Mouse (Mus musculus) neutrophil, adult 65 days (primary cell): ENCODE data around the gene Hist2h2ab. TPM values are rescaled to one million over a fixed set of nuclear protein-coding genes. Genes with fewer than 3 reads are reported as not detected.

ENCODE experiments used
- total RNA-seq: library from RNA; stranded (reverse); gene quantifications from 2 replicates; pipeline ENCODE4 v1.2.4, GENCODE M21; 2023

The Hist2h2ab gene
- 11.8 and 12.8 TPM in 2 replicates for total RNA-seq

DNA sequence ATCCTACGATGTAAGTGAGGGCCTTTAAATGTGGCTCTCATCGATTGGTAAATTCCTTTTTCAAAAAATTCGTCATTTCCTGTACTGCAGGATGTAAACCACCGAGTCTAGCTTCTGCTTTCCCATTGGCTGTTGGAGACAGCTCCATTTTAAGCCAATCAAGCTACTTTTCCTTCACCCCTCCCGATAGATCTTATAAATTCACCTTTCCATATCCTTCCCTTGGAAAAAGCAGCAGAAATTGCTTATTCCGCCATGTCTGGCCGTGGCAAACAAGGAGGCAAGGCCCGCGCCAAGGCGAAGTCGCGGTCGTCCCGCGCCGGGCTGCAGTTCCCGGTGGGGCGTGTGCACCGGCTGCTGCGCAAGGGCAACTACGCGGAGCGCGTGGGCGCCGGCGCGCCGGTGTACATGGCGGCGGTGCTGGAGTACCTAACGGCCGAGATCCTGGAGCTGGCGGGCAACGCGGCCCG lies at the start of gene Hist2h2ab, which contains the start of gene Bola1:
Gene Hist2h2ab, plus strand, starts transcription at position 205 of the 470 bp plus-strand sequence.
Gene Bola1, minus strand, starts transcription at position 49 of the 470 bp plus-strand sequence.

DNA sequence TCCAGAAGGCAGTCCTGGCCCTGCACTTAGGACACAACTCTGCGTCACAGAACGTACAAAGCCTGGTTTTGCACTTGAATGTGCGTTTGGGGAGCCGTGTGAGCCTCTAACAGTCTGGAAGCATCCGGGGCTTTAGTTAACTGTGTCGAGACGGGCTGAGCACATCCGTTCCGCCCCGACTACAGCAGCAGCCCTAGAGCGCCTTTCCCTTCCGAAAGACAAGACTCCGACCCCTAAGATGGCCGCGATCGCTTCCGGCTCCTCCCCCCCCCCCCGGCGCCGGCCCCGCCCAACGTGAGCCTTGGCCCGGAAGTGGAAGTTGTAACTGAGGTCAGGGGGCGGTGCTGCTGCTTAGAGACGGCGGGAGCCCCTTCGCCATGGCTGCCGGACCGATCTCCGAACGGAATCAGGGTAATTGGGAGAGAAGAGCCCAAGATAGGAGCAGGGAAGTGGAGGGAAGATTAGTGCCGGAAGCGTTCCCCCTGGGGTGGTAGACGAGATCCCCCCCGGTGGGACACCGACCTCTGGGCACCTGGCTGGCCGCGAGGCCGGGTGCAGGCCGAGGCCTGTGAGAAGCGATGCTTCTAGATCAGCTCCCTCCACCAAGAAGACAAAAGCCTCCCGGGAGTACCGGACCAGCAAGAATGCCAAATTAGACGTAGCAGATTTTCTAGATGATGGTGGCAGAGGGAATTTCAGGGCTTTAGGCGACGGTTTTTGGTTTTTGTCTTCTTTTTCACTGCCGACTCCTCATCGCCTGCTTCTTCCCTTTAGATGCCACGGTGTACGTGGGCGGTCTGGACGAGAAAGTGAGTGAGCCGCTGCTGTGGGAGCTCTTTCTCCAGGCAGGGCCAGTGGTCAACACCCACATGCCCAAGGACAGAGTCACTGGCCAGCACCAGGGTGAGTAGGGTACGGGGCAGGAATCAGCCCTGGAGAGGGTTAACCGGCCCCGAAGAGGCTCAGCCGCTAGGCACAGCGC lies 47.2 kb upstream of the Hist2h2ab start, which contains the start of gene Sf3b4:
Gene Sf3b4, plus strand, starts transcription at position 136 of the 982 bp plus-strand sequence.

DNA sequence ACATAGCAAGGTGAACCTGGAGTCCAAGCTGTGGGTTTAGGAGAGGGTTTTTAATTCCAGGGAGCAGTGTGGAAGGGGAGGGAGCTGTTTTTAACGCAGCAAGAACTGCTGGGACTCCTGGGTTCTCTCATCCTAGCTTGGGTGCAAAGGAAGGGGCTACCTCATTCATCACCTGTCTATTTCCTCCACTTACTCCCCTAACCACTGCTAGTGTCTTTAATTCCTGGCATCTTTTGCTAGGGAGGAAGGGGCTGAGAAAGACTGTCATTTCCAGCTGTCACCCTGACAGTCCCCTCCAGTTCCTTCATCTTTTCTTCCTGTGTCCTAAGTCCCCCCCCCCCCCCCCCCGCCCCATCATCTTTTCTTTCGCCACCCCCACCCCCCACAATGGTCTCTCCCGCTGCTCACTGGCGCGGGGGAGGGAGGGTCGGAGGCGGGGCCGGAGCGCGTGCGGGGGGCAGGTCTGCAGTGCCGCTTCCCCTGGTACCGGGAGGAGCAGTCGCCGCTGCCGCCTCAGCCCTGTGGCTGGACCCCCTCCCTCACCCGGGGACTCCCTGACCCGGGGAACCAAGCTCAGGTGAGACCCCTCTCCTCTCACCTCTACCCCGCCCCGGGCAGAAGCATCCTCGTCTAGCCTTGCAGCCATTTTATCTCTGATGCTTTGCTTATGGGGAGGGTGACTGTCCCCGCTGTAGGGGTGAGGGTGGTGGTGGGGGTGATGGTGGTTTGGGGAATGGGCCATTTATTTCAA lies 38.8 kb upstream of the Hist2h2ab start, which contains the start of gene Sv2a:
Gene Sv2a, plus strand, starts transcription at position 425 of the 751 bp plus-strand sequence.

DNA sequence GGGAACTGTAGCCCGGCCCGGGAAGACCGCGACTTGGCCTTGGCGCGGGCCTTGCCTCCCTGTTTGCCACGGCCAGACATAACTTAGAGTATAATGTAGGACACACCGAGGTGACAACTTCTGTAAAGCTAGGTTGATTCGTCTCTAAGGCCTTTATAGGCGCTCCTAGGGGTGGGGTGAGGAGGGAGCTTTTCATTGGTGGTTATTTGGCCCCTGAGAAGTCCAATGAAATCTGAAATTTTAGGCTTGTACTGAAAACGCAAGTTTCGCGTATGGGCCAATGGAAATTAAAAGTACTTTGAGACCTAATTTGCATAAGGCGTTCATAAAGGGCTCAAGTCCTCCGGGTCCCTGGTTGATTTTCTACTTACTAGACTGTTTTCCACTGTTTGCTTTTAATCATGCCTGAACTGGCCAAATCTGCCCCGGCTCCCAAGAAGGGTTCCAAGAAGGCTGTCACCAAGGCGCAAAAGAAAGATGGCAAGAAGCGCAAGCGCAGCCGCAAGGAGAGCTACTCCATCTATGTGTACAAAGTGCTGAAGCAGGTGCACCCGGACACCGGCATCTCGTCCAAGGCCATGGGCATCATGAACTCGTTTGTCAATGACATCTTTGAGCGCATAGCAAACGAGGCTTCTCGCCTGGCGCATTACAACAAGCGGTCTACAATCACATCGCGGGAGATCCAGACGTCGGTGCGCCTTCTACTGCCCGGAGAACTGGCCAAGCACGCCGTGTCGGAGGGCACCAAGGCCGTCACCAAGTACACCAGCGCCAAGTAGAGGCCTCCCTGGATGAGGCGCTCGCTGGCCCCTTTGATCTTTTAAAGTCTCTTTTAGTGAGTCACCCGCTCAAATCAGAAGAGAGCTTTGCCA lies 1.3 kb downstream of the Hist2h2ab start, which contains the start of the genes Hist2h2ac and Hist2h2be:
Gene Hist2h2ac, minus strand, starts transcription at position 116 of the 875 bp plus-strand sequence.
Gene Hist2h2be, plus strand, starts transcription at position 355 of the 875 bp plus-strand sequence.

DNA sequence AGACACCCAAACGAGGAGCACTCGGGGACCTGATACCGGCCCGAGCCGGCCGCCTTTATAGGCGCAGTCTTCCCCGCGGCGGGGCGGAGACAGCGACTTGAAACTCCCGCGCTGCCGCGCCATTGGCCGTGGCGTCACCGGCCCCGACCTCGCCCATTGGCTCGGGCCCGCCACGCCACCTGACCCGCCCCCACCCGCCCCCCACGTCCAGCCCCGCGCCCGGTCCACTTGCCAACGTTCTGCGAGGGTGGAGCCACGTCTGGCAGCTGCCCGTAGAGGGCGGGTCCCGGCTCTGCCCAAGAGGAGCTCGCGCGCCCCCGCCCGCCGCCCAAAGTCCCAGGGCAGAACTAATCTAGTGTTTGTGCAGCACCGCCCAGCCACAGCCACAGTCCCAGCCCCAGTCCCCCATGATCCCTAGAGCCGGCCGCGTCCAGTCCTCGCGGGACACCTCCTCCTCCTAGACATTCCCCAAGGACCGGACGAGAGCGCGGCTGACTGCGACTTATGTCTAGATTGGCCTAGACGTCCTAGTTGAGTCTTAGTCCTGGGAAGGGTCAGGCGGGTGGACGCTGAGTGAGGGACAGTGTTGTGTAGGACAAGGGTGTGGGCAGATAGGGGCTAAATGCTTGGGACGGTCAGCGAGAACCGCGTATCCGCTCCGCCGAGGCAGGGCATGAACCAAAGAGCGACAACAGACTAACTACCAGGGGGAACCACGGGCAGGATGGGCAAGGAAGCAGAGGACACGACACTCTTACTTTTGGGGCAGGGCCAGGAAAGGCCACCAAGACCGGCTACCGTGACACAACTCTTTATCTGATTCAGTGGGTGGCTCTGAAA lies 19.5 kb downstream of the Hist2h2ab start, which contains the start of gene Hist2h3c2:
Gene Hist2h3c2, minus strand, starts transcription at position 174 of the 840 bp plus-strand sequence.

DNA sequence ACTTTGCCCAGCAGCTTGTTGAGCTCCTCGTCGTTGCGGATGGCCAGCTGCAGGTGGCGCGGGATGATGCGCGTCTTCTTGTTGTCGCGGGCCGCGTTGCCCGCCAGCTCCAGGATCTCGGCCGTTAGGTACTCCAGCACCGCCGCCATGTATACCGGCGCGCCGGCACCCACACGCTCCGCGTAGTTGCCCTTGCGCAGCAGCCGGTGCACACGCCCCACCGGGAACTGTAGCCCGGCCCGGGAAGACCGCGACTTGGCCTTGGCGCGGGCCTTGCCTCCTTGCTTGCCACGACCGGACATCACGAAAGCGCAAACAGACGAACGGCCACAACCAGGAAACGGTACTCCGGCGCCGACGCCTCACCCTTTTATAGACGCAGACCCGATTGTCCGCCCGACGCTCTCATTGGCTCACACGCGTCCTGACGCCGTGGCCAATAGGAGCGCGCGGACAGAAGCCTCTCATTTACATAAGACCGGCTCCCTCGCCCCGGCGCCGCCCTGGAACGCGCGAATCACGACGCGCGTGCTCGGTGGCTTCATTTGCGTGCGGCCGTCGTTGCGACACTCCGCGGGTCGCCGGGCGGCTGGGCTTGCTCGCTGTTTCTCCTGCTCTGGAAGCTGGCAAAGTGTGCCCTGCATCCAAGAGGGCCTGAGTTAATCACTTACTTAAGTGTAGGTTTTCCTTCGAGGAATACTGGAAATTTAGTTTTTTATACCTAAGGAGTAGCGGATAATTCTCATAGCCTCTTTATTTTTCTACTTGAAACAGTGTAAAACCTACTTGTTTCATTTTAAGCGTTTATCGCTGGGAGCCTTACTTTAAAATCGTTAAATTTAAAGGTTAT lies 20.5 kb downstream of the Hist2h2ab start, which contains the start of gene Hist2h2aa2:
Gene Hist2h2aa2, minus strand, starts transcription at position 328 of the 850 bp plus-strand sequence.

DNA sequence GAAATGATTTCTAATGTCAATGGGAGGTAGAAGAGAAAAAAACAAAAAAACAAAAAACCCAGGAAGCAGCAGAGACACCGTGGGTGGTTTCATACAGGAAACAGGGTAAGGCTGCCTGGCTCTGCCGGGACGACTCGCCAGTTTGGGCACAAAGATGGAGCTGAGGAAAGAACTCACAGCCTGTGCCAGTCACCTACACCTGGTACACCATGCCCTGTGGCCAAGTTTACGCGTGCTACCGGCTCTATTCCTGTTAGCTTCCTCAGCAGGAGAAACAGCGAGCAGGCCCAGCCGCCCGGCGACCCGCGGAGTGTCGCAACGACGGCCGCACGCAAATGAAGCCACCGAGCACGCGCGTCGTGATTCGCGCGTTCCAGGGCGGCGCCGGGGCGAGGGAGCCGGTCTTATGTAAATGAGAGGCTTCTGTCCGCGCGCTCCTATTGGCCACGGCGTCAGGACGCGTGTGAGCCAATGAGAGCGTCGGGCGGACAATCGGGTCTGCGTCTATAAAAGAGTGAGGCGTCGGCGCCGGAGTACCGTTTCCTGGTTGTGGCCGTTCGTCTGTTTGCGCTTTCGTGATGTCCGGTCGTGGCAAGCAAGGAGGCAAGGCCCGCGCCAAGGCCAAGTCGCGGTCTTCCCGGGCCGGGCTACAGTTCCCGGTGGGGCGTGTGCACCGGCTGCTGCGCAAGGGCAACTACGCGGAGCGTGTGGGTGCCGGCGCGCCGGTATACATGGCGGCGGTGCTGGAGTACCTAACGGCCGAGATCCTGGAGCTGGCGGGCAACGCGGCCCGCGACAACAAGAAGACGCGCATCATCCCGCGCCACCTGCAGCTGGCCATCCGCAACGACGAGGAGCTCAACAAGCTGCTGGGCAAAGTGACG lies 25.6 kb downstream of the Hist2h2ab start, which contains the start of gene Hist2h2aa1:
Gene Hist2h2aa1, plus strand, starts transcription at position 495 of the 884 bp plus-strand sequence.

DNA sequence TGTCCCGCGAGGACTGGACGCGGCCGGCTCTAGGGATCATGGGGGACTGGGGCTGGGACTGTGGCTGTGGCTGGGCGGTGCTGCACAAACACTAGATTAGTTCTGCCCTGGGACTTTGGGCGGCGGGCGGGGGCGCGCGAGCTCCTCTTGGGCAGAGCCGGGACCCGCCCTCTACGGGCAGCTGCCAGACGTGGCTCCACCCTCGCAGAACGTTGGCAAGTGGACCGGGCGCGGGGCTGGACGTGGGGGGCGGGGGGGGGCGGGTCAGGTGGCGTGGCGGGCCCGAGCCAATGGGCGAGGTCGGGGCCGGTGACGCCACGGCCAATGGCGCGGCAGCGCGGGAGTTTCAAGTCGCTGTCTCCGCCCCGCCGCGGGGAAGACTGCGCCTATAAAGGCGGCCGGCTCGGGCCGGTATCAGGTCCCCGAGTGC lies 26.8 kb downstream of the Hist2h2ab start, which contains the start of gene Hist2h3c1:
Gene Hist2h3c1, plus strand, starts transcription at position 259 of the 430 bp plus-strand sequence.

DNA sequence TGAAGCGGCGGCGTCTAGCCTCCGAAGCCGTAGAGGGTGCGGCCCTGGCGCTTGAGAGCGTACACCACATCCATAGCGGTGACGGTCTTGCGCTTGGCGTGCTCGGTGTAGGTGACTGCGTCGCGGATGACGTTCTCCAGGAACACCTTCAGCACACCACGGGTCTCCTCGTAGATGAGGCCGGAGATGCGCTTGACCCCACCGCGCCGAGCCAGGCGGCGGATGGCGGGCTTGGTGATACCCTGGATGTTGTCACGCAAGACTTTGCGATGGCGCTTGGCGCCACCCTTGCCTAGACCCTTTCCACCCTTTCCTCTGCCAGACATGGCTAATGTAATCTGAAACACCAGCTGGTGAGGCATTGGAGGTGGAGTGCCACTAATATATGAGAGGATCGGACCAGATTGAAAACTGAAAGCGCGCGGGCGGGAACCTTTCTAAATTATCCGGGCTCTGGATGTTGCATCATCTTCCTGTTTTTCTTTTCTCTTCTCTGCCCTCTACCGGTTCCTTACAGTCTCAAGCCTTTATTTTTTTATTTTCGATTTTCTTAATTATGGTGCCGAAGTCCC lies 43.4 kb downstream of the Hist2h2ab start, which contains the start of gene Hist2h4:
Gene Hist2h4, minus strand, starts transcription at position 333 of the 572 bp plus-strand sequence.

DNA sequence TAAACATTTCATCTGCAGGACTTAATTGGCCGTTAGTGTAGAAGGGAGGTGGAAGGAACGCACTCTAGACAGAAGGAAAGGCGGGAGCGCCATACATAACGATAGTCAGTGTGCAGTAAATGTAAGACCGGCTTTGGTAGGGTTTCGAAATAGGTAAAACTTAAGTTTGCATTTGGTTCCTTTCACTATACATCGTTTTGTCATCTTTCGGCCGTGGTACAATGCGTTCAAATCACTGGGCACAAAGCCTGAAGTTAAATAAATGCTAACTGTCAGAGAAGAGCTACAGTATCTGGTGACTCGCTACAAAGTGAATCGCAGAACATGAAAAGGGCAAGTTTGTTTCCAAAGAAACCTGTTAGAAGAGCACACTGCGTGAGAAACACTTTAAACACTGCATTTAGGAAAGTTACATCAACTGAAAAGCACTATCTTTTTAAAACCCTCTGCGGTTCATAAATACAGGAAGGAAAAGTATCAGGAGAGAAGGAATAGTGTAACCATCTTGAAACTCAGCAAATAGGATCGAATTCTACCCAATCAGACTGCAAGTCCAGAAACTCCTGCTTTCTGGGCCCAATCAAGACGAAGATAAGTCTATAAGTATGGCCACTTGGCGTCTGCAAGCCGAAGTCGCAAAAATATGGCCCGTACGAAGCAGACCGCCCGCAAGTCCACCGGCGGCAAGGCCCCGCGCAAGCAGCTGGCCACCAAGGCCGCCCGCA lies 48.5 kb downstream of the Hist2h2ab start, which contains the start of gene Hist2h3b:
Gene Hist2h3b, plus strand, starts transcription at position 604 of the 725 bp plus-strand sequence.

Other genes with a start within 250 kb of the Hist2h2ab start
- 37.4 and 45.9 TPM in 2 replicates for gene Plekho1, start 223.9 kb upstream of the Hist2h2ab start, total RNA-seq
- 8.2 and 9.3 TPM in 2 replicates for gene Vps45, start 161.4 kb upstream of the Hist2h2ab start, total RNA-seq
- gene Otud7b, start 115.3 kb upstream of the Hist2h2ab start, total RNA-seq, result 18.5 and 19.1 TPM in 2 replicates
- gene Mtmr11, start 57.9 kb upstream of the Hist2h2ab start, total RNA-seq, result 0.14 and 0.88 TPM in 2 replicates
- gene Sf3b4, start 47.5 kb upstream of the Hist2h2ab start, total RNA-seq, result 39.0 and 45.7 TPM in 2 replicates
- 0.16 and 0.43 TPM in 2 replicates for gene Sv2a, start 38.7 kb upstream of the Hist2h2ab start, total RNA-seq
- 1.1 and 2.9 TPM in 2 replicates for gene Bola1, start 156 bp upstream of the Hist2h2ab start, total RNA-seq
- gene Hist2h2ac, start 1.0 kb downstream of the Hist2h2ab start, total RNA-seq, result 166 and 197 TPM in 2 replicates
- gene Hist2h2be, start 1.3 kb downstream of the Hist2h2ab start, total RNA-seq, result 1.2 and 2.1 TPM in 2 replicates
- 234 and 345 TPM in 2 replicates for gene Hist2h3c2, start 19.3 kb downstream of the Hist2h2ab start, total RNA-seq
- gene Hist2h2aa2, start 20.4 kb downstream of the Hist2h2ab start, total RNA-seq, result 1,826 and 2,294 TPM in 2 replicates
- 29.7 and 30.1 TPM in 2 replicates for gene Hist2h2aa1, start 25.6 kb downstream of the Hist2h2ab start, total RNA-seq
- gene Hist2h3c1, start 26.8 kb downstream of the Hist2h2ab start, total RNA-seq, result not detected in 2 replicates
- gene Hist2h4, start 43.4 kb downstream of the Hist2h2ab start, total RNA-seq, result 118 and 170 TPM in 2 replicates
- gene Hist2h3b, start 48.8 kb downstream of the Hist2h2ab start, total RNA-seq, result 1,408 and 1,623 TPM in 2 replicates
- gene Hist2h2bb, start 49.9 kb downstream of the Hist2h2ab start, total RNA-seq, result 992 and 1,162 TPM in 2 replicates
- gene Fcgr1, start 74.1 kb downstream of the Hist2h2ab start, total RNA-seq, result 0.63 and 1.9 TPM in 2 replicates
- not detected in 2 replicates for gene BC107364, start 232.4 kb downstream of the Hist2h2ab start, total RNA-seq